Mouse (Mus musculus): ENCODE results near the gene Ankrd36.

GRCm38 (mm10) chr11:5643085-5643484, 73.6 kb downstream of the Ankrd36 start:
- TF ChIP-seq CTCF (IDR thresholded peaks at IDR 0.05; ENCODE audit: borderline replicate concordance, extremely low read depth, insufficient read depth, insufficient read length) (no peak), POLR2A (IDR thresholded peaks at IDR 0.05; ENCODE audit: borderline replicate concordance, extremely low read depth, insufficient read depth, insufficient read length, poor library complexity, severe bottlenecking) (no peak)

All from brain, embryonic 14.5 days (tissue).